Mouse (Mus musculus) skeletal muscle tissue, postnatal 0 days (tissue): ENCODE data around the gene Arxes2. TPM values are rescaled to one million over a fixed set of nuclear protein-coding genes. Genes with fewer than 3 reads are reported as not detected.

Experiments used
- polyA plus RNA-seq: library from polyadenylated mRNA; unstranded; fragments of >200 nt; fragmentation: Nextera tagmentation; extraction: Ambion mirVana; gene quantifications from 2 replicates; pipeline ENCODE4 v1.2.1, GENCODE M21; 2015

Arxes2 gene
- 25.0 and 51.1 TPM in 2 replicates for polyA plus RNA-seq

DNA sequence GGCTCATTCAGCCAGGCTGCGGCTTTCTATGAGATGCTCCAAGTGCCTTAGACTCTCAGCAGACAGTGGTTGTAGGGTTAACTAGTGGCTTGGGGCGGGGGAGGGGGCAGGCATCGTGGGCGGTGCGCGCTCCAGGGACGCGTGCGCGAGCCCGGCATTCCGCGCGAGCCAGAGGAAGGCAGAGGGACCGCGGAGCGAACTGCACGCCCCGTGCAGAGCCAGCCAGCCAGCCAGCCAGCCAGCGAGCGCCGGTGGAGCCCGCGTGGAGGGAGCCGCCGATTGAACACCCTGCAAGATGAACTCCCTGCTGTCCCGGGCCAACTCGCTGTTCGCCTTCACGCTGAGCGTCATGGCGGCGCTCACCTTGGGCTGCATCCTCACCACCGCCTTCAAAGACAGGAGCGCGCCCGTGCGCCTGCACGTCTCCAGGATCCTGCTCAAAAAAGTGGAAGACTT lies at the start of gene Arxes2:
TSS of gene Arxes2 (plus strand) at position 161 of the 456 bp plus-strand sequence.

DNA sequence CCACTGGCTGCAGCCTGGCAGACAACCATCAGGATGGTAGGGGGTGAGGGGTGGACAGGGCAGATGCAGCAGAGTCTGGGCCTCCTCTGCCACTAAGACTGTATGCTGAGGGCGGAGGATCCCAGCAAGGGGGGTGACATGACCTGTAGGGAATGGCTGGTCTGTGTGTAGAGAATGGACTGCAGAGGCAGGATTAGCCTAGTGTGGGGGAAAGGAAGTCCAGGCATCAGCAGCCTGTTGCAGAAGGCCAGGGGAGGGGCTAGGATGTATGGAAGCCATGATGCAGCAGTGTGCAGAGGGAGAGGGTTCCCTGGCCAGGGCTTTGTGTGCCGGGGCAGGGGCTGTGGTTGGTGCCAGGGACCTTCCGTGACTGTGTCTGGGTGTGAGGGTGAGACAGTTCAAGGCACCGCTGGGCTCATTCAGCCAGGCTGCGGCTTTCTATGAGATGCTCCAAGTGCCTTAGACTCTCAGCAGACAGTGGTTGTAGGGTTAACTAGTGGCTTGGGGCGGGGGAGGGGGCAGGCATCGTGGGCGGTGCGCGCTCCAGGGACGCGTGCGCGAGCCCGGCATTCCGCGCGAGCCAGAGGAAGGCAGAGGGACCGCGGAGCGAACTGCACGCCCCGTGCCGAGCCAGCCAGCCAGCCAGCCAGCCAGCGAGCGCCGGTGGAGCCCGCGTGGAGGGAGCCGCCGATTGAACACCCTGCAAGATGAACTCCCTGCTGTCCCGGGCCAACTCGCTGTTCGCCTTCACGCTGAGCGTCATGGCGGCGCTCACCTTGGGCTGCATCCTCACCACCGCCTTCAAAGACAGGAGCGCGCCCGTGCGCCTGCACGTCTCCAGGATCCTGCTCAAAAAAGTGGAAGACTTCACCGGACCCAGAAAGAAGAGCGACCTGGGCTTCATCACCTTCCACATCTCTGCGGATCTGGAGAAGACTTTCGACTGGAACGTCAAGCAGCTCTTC lies 39.5 kb downstream of the Arxes2 start, which contains the start of gene Arxes1:
TSS of gene Arxes1 (plus strand) at position 569 of the 965 bp plus-strand sequence.

Other genes with a start within 250 kb of the Arxes2 start
- 41.8 and 43.1 TPM in 2 replicates for gene Bhlhb9, start 196.2 kb upstream of the Arxes2 start, polyA plus RNA-seq
- gene Gprasp2, start 154.8 kb upstream of the Arxes2 start, polyA plus RNA-seq = 13.3 and 17.2 TPM in 2 replicates
- 7.3 and 14.9 TPM in 2 replicates for gene Arxes1, start 39.5 kb downstream of the Arxes2 start, polyA plus RNA-seq
- gene Bex2, start 74.4 kb downstream of the Arxes2 start, polyA plus RNA-seq = 3.8 and 5.9 TPM in 2 replicates
- gene Nxf3, start 91.4 kb downstream of the Arxes2 start, polyA plus RNA-seq = not detected in 2 replicates
- 3.6 and 4.4 TPM in 2 replicates for gene Bex4, start 145.2 kb downstream of the Arxes2 start, polyA plus RNA-seq
- gene Tceal8, start 178.5 kb downstream of the Arxes2 start, polyA plus RNA-seq = 164 and 186 TPM in 2 replicates
- gene Tceal5, start 210.1 kb downstream of the Arxes2 start, polyA plus RNA-seq = 84.0 and 92.2 TPM in 2 replicates
- 2,187 and 2,274 TPM in 2 replicates for gene Tceal7, start 221.0 kb downstream of the Arxes2 start, polyA plus RNA-seq
- gene Bex1, start 221.7 kb downstream of the Arxes2 start, polyA plus RNA-seq = 260 and 297 TPM in 2 replicates